8 mouse cellular contexts compared by ENCODE assay signal in the genomic region with DNA sequence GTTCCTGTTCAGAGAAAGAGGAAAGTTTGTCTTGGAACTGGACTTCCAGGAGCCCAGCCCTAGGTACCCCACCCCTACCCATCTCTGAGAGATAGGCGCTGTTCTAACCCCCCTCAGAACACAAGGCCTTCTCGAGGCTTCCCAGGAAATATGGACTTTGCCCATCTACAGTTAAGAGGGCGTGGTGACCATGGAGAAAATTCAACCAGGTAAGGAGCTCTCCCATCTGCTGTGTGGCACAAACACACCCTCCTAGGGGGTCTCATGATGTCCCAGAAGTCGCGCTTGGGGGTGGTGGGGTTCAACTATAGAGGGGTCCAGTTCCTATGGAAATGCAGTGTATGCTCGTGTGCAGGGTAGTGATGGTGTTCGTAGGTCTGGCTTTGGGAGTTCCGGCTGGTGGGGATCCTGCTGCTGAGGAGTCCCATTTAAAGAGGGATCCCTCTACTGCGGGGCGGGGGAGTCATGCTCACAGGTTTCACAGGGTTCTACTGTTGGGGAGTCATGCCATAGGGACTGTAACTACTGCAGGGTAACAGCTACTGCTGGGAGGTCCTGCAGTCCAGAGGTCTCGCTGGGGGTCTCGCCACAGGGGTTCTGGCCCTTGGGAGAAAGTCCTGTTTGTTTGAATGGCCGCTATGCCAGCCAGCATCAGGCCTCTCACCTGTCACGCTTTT. TPM values are rescaled to one million over a fixed set of nuclear protein-coding genes. Genes with fewer than 3 reads are reported as not detected.
DNase-seq lines count a peak whose midpoint lies in the region; ATAC-seq and TF ChIP-seq lines count a peak whose summit lies in the region.

No protein-coding gene starts in this region.

- H3K36me3 ChIP-seq in heart, embryonic 10.5 days: peaks cover 17% of the 10 kb centered on the region; the same call in 1 of the 2 replicates
- no peaks in the 10 kb centered on the region for H3K36me3 ChIP-seq in intestine, embryonic 15.5 days
- no peaks in the 10 kb centered on the region for H3K36me3 ChIP-seq in midbrain, embryonic 10.5 days

- H3K4me2 ChIP-seq in intestine, embryonic 15.5 days (replicated peaks): peak overlapping the region; percentile 86

- DNase-seq in heart, embryonic 10.5 days (ENCODE audit: low spot score): no peak
- DNase-seq in heart, adult 8-10 months (ENCODE audit: low spot score): no peak
- DNase-seq in midbrain, embryonic 10.5 days (ENCODE audit: low spot score): no peak
- DNase-seq in cerebellum, adult 8-10 months: no peak
- DNase-seq in spleen, postnatal 10 days (ENCODE audit: low spot score in 2 of 2): no peak

- H3K4me1 ChIP-seq in heart, embryonic 10.5 days: peaks cover 53% of the 10 kb centered on the region
- H3K4me1 ChIP-seq in bone marrow, adult 2 months (ENCODE audit: control insufficient read depth, insufficient read depth, low read length): no peaks in the 10 kb centered on the region; the same call in 1 of the 2 replicates
- H3K4me1 ChIP-seq in intestine, embryonic 15.5 days (replicated peaks): peaks cover 3% of the 10 kb centered on the region
- peaks cover 28% of the 10 kb centered on the region for H3K4me1 ChIP-seq in midbrain, embryonic 10.5 days

- H3K9me3 ChIP-seq in heart, embryonic 10.5 days: no peaks in the 10 kb centered on the region
- H3K9me3 ChIP-seq in intestine, embryonic 15.5 days: no peaks in the 10 kb centered on the region
- H3K9me3 ChIP-seq in midbrain, embryonic 10.5 days (replicated peaks): no peaks in the 10 kb centered on the region

- peak; percentile 73 for ATAC-seq in intestine, embryonic 15.5 days
- no peak for ATAC-seq in megakaryocyte-erythroid progenitor cell, adult 5-6 weeks (replicated peaks; ENCODE audit: low FRiP score, low TSS enrichment, poor library complexity, severe bottlenecking)

- 27% methylated on average over 14 of the region's 14 CpGs for WGBS in heart, embryonic 10.5 days
- 57% methylated on average over 14 of the region's 14 CpGs for WGBS in bone marrow, adult 2 months
- WGBS in intestine, embryonic 15.5 days: 22% methylated on average over 14 of the region's 14 CpGs
- 23% methylated on average over 14 of the region's 14 CpGs for WGBS in midbrain, embryonic 10.5 days

- TF ChIP-seq POLR2A in bone marrow, adult 2 months (IDR thresholded peaks at IDR 0.05; ENCODE audit: borderline replicate concordance, control insufficient read depth, low read depth, low read length): no peak

- peak overlapping the region; percentile 60 for H3K9ac ChIP-seq in intestine, embryonic 15.5 days

- H3K27ac ChIP-seq in heart, embryonic 10.5 days: peak overlapping the region; percentile 89; the same call in 1 of the 2 replicates
- 0 out of 2 replicates have a peak overlapping the region, but pooled peaks have one; percentile 4 for H3K27ac ChIP-seq in bone marrow, adult 2 months (ENCODE audit: control insufficient read depth, insufficient read depth, low read depth, low read length, poor library complexity)
- peak overlapping the region; percentile 61 for H3K27ac ChIP-seq in intestine, embryonic 15.5 days
- peak overlapping the region; percentile 84; the same call in 1 of the 2 replicates for H3K27ac ChIP-seq in midbrain, embryonic 10.5 days (replicated peaks)

- peak overlapping the region; percentile 96 for H3K4me3 ChIP-seq in heart, embryonic 10.5 days
- H3K4me3 ChIP-seq in bone marrow, adult 2 months (replicated peaks; ENCODE audit: control insufficient read depth, low read depth, low read length): peak overlapping the region; percentile 13
- H3K4me3 ChIP-seq in intestine, embryonic 15.5 days (replicated peaks): peak overlapping the region; percentile 64
- peak overlapping the region; percentile 95 for H3K4me3 ChIP-seq in midbrain, embryonic 10.5 days

- TF ChIP-seq CTCF in bone marrow, adult 2 months (IDR thresholded peaks at IDR 0.05; ENCODE audit: control insufficient read depth, insufficient read depth, low read length): no peak

- peaks cover 48% of the 10 kb centered on the region for H3K27me3 ChIP-seq in heart, embryonic 10.5 days (ENCODE audit: insufficient read depth, poor library complexity, severe bottlenecking)
- peaks cover 11% of the 10 kb centered on the region; the same call in 1 of the 2 replicates for H3K27me3 ChIP-seq in intestine, embryonic 15.5 days (replicated peaks)
- peaks cover 53% of the 10 kb centered on the region for H3K27me3 ChIP-seq in midbrain, embryonic 10.5 days (ENCODE audit: low read depth, poor library complexity, severe bottlenecking)

RNA-seq across cellular contexts. Expression of a gene that starts 0.9 kb away (rescaled TPM):
- 30.5 and 34.0 TPM in 2 replicates for polyA plus RNA-seq in heart, embryonic 10.5 days (2016; fragmentation: Nextera tagmentation; extraction: Ambion mirVana)
- total RNA-seq in heart, adult 8-10 months (2022): 1 to 10 TPM; 3.7 to 6.6 (median 4.6) TPM
- 6.8 and 20.6 TPM in 2 replicates for polyA plus RNA-seq in bone marrow, adult 2 months (2011; ENCODE audit: insufficient read depth, insufficient read length, low replicate concordance, missing spikeins)
- 51.6 and 56.3 TPM in 2 replicates for polyA plus RNA-seq in intestine, embryonic 15.5 days (2015; fragmentation: Nextera tagmentation; extraction: Ambion mirVana)
- polyA plus RNA-seq in midbrain, embryonic 10.5 days (2016; fragmentation: Nextera tagmentation; extraction: Ambion mirVana): 19.9 and 22.3 TPM in 2 replicates
- 1.7 and 3.4 TPM in 2 replicates for total RNA-seq in megakaryocyte-erythroid progenitor cell, adult 5-6 weeks (2014; fragmentation: Nextera tagmentation)
- total RNA-seq in megakaryocyte-erythroid progenitor cell, adult 5-6 weeks (2017): 1.1 TPM in 1 of 2 replicates, not detected in the other

RNA-seq across cellular contexts. Expression of a gene that starts 40.6 kb away (rescaled TPM):
- polyA plus RNA-seq in heart, embryonic 10.5 days (2016; fragmentation: Nextera tagmentation; extraction: Ambion mirVana): 290 and 334 TPM in 2 replicates
- 100 to 1,000 TPM; 413 to 443 (median 429) TPM for total RNA-seq in heart, adult 8-10 months (2022)
- polyA plus RNA-seq in bone marrow, adult 2 months (2011; ENCODE audit: insufficient read depth, insufficient read length, low replicate concordance, missing spikeins): 61.3 and 127 TPM in 2 replicates
- polyA plus RNA-seq in intestine, embryonic 15.5 days (2015; fragmentation: Nextera tagmentation; extraction: Ambion mirVana): 404 and 407 TPM in 2 replicates
- polyA plus RNA-seq in midbrain, embryonic 10.5 days (2016; fragmentation: Nextera tagmentation; extraction: Ambion mirVana): 221 and 223 TPM in 2 replicates
- total RNA-seq in megakaryocyte-erythroid progenitor cell, adult 5-6 weeks (2014; fragmentation: Nextera tagmentation): 102 and 143 TPM in 2 replicates
- 157 and 169 TPM in 2 replicates for total RNA-seq in megakaryocyte-erythroid progenitor cell, adult 5-6 weeks (2017)

RNA-seq across cellular contexts. Expression of a gene that starts 54.4 kb away (rescaled TPM):
- polyA plus RNA-seq in heart, embryonic 10.5 days (2016; fragmentation: Nextera tagmentation; extraction: Ambion mirVana): 49.3 and 117 TPM in 2 replicates
- 100 to 1,000 TPM; 586 to 686 (median 600) TPM for total RNA-seq in heart, adult 8-10 months (2022)
- 0.99 TPM in 1 of 2 replicates, not detected in the other for polyA plus RNA-seq in bone marrow, adult 2 months (2011; ENCODE audit: insufficient read depth, insufficient read length, low replicate concordance, missing spikeins)
- polyA plus RNA-seq in intestine, embryonic 15.5 days (2015; fragmentation: Nextera tagmentation; extraction: Ambion mirVana): 0.24 and 0.43 TPM in 2 replicates
- 0.19 TPM in 1 of 2 replicates, not detected in the other for polyA plus RNA-seq in midbrain, embryonic 10.5 days (2016; fragmentation: Nextera tagmentation; extraction: Ambion mirVana)
- total RNA-seq in megakaryocyte-erythroid progenitor cell, adult 5-6 weeks (2014; fragmentation: Nextera tagmentation): not detected in 2 replicates
- total RNA-seq in megakaryocyte-erythroid progenitor cell, adult 5-6 weeks (2017): not detected in 2 replicates

Comparison
In these comparisons a context has a peak if more than half of its experiments do, and no peak if none do; other contexts are left out.
1. H3K27ac ChIP-seq: peak in every context shown above with its lines; median percentile 89 in heart, embryonic 10.5 days; 84 in midbrain, embryonic 10.5 days; 61 in intestine, embryonic 15.5 days; 4 in bone marrow, adult 2 months.
2. H3K4me3 ChIP-seq: peak in every context shown above with its lines; median percentile 96 in heart, embryonic 10.5 days; 95 in midbrain, embryonic 10.5 days; 64 in intestine, embryonic 15.5 days; 13 in bone marrow, adult 2 months.
3. RNA of a gene that starts 54.4 kb away (polyA plus RNA-seq): 49.3 to 117 TPM in heart, embryonic 10.5 days; 0.24 to 0.43 TPM in intestine, embryonic 15.5 days, 0.19 TPM in midbrain, embryonic 10.5 days and 0.99 TPM in bone marrow, adult 2 months; every median in the first group is over 10 times any median in the second.